ENCODE assay signal across 18 mouse cellular contexts in the genomic region with DNA sequence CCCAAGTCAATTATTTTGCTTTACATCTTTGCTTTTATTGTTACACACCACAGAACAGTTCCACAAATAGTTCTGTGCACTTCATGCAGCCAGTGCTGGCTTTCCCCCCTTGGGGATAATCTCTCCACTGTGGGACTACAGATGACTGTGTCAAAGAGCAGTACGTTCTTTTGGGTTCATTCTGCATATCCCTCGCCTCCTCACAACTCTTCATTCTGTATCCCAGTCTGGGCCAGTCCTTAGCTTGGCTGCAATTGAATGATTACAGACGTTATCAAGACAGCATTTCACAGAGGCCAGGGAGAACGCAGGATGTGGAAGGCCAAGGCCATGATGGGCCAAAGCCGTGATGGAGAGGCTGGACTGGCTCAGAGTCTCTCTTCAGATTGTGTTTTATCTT. TPM values are rescaled to one million over a fixed set of nuclear protein-coding genes. Genes with fewer than 3 reads are reported as not detected.
"Had no signal": no experiment of that assay in that cellular context is flagged by ENCODE, and none has a peak within 500 bp of the region (broad histone marks: within the 10 kb centered on the region; RNA-seq: fewer than 3 reads in every experiment).

No protein-coding gene starts in this region.

- H3K36me3 ChIP-seq: limb, embryonic 15.5 days; liver, embryonic 12.5 days; midbrain, embryonic 10.5 days; neural tube, embryonic 15.5 days; stomach, embryonic 15.5 days had no signal

- H3K4me1 ChIP-seq: limb, embryonic 15.5 days; liver, embryonic 12.5 days; midbrain, embryonic 10.5 days; neural tube, embryonic 15.5 days; stomach, embryonic 15.5 days had no signal

- H3K27me3 ChIP-seq: limb, embryonic 15.5 days; liver, embryonic 12.5 days; neural tube, embryonic 15.5 days; stomach, embryonic 15.5 days had no signal

- H3K4me3 ChIP-seq: limb, embryonic 15.5 days; liver, embryonic 12.5 days; midbrain, embryonic 10.5 days; myocyte; neural tube, embryonic 15.5 days; stomach, embryonic 15.5 days had no signal

- H3K27ac ChIP-seq: limb, embryonic 15.5 days; liver, embryonic 12.5 days; midbrain, embryonic 10.5 days; neural tube, embryonic 15.5 days; stomach, embryonic 15.5 days had no signal

- H3K9ac ChIP-seq: limb, embryonic 15.5 days; liver, embryonic 12.5 days; lung, embryonic 14.5 days; neural tube, embryonic 15.5 days; stomach, embryonic 15.5 days had no signal

- DNase-seq: kidney, postnatal 36 days; layer of hippocampus, adult 9-11 months; layer of hippocampus, postnatal 36 days; lung, embryonic 14.5 days; lung, postnatal 10 days; lung, postnatal 4 days; midbrain, embryonic 14.5 days; retina, postnatal 1 day; right cerebral cortex, postnatal 4 days; thymus, adult 2 months; thymus, postnatal 25 days had no signal

RNA-seq across cellular contexts. Expression of gene Adamts7, which starts 16.0 kb away (rescaled TPM):
- total RNA-seq: megakaryocyte, adult 5-6 weeks had no signal
